Mouse (Mus musculus) bone marrow, adult 2 months (tissue): ENCODE results near the gene Chrdl1. TPM values are rescaled to one million over a fixed set of nuclear protein-coding genes. Genes with fewer than 3 reads are reported as not detected.

Source experiments
- H3K27ac ChIP-seq: fragments of 200-500 bp; 2 replicates; pipeline ENCODE4 v1.5.1; 2012; ENCODE audit warnings: low read depth, mild to moderate bottlenecking, control low read depth, inconsistent platforms, low read length; ENCODE audit not compliant: control insufficient read depth, poor library complexity, insufficient read depth
- H3K4me1 ChIP-seq: fragments of 200-500 bp; 2 replicates; pipeline ENCODE4 v1.6.1; 2011; ENCODE audit warnings: low read length; ENCODE audit not compliant: control insufficient read depth, insufficient read depth
- H3K4me3 ChIP-seq: fragments of 200-500 bp; replicated peaks from 2 replicates; pipeline ENCODE3; 2011; ENCODE audit warnings: mild to moderate bottlenecking, low read depth, low read length, control low read depth; ENCODE audit not compliant: control insufficient read depth
- CTCF ChIP-seq: fragments of 200-500 bp; IDR thresholded peaks from 2 replicates; pipeline ENCODE4 v1.5.1; 2011; ENCODE audit warnings: low read length, control low read depth; ENCODE audit not compliant: control insufficient read depth, insufficient read depth
- POLR2A ChIP-seq: fragments of 200-500 bp; IDR thresholded peaks from 2 replicates; pipeline ENCODE4 v1.6.1; 2011; ENCODE audit warnings: low read depth, mild to moderate bottlenecking, control low read depth, low read length, borderline replicate concordance; ENCODE audit not compliant: control insufficient read depth
- WGBS: fragments of 180-500 bp; shearing (Covaris S2); methylation state at CpG from one replicate; pipeline ENCODE4 v1.1.7; 2018; 5-methylcytosine and 5-hydroxymethylcytosine counted together
- polyA plus RNA-seq: library from polyadenylated mRNA; stranded (reverse); fragments of >200 nt; gene quantifications from 2 replicates; pipeline ENCODE4 v1.2.4, GENCODE M21; 2011; ENCODE audit warnings: low replicate concordance; ENCODE audit not compliant: missing spikeins, insufficient read depth, insufficient read length

The Chrdl1 gene
- polyA plus RNA-seq, 1 experiment, result 4.7 TPM

DNA sequence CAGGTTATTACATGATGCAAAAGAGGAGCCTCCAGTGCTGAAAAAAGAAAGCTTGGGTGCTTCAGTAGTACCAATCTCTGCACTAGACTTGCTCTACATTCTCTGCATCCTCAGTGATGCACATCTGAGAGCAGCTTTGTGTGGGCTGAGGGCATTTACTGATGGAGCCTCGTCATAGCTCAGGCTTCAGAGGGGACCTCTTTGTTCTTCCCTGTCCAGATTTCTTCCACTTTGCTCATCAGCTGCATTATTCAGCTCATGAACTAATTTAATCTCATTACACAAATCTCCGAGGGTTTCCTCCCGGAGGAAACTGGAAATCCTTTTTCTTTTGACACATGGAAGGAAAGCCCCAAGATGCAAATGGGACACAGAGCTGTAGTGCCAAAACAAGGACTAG lies 56.5 kb downstream of the Chrdl1 start:
- WGBS, result 62% methylated on average over 3 of the region's 3 CpGs
- Histone ChIP-seq H3K4me1 (no peaks in the 10 kb centered on the region), H3K27ac (no peak overlapping the region), H3K4me3 (no peak overlapping the region)
- TF ChIP-seq POLR2A (no peak), CTCF (no peak)

DNA sequence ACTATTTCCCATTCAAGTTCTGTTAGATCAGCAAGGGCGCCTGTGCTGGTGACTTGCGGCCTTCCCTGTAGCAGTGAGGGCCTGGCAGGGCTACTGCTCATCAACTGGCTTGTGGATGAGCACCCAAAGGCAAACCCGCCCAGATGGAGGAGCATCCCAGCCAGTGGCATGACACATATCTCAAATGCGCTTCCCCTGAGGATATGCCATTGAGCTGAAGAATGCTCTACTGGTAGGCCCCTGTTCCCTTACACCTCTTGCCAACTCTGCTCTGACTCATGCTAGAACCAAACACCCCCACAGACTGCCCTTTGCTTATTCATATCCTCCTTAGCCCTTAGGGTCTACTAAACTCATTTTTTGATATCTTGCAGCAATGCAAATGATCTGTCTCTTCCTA lies 57.4 kb downstream of the Chrdl1 start:
- WGBS, result 76% methylated on average over 4 of the region's 4 CpGs
- Histone ChIP-seq H3K27ac (no peak overlapping the region), H3K4me3 (no peak overlapping the region), H3K4me1 (no peaks in the 10 kb centered on the region)
- no peak for TF ChIP-seq CTCF
- no peak for TF ChIP-seq POLR2A

GRCm38 (mm10) chrX:143335846-143336245 lies 58.2 kb downstream of the Chrdl1 start:
- 76% methylated on average over 5 of the region's 5 CpGs for WGBS
- H3K27ac ChIP-seq, result no peak overlapping the region
- no peaks in the 10 kb centered on the region for H3K4me1 ChIP-seq
- TF ChIP-seq CTCF, result no peak
- H3K4me3 ChIP-seq, result no peak overlapping the region

DNA sequence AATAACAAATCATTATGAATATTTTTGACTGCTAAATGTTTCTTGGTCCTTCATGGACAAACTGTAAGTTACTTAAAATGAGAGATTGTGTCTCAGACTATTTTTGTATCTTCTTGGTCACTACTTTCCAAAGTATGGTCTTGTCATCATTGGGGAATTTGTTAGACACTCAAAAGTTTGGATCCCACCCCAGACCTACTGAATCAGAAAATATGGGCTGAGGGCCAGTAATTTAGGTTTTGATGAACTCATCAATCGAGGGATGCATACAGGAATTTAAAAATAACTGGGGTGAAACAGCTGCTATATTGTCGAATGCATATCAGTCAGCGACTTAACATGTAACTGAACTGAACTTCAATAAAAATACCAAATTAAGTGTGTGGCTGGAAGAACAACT lies 80.9 kb downstream of the Chrdl1 start:
- TF ChIP-seq CTCF (no peak), POLR2A (no peak)
- 71% methylated on average over 3 of the region's 3 CpGs for WGBS
- Histone ChIP-seq H3K4me1 (no peaks in the 10 kb centered on the region), H3K4me3 (no peak overlapping the region), H3K27ac (no peak overlapping the region)

GRCm38 (mm10) chrX:143294726-143295125 lies 99.3 kb downstream of the Chrdl1 start:
- Histone ChIP-seq H3K4me3 (no peak overlapping the region), H3K4me1 (no peaks in the 10 kb centered on the region), H3K27ac (no peak overlapping the region)
- TF ChIP-seq CTCF (no peak), POLR2A (no peak)
- 83% methylated on average over 2 of the region's 2 CpGs for WGBS

DNA sequence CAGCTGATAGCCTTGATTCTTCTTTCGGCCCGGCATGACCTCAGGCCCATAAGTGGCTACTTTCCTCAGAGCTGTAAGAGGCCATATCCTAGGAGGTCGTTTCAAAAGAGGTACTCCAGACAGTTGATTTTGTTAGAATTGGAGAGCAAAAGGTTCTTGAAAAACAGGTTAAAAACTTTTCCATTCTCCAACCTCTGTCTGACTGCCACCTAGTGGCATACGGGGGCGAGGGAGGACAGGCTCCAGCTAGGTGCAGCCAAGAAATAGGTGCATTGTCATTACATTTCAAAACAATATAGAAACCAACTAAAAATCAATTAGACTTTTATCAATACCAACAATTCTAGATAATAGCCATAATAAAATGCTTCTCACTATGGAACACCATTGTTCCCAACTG lies 118.9 kb downstream of the Chrdl1 start:
- WGBS, result 55% methylated on average over 5 of the region's 5 CpGs
- Histone ChIP-seq H3K4me1 (no peaks in the 10 kb centered on the region), H3K27ac (no peak overlapping the region), H3K4me3 (no peak overlapping the region)
- TF ChIP-seq POLR2A (no peak), CTCF (no peak)

GRCm38 (mm10) chrX:143250709-143251108 lies 143.4 kb downstream of the Chrdl1 start:
- Histone ChIP-seq H3K27ac (no peak overlapping the region), H3K4me3 (no peak overlapping the region), H3K4me1 (no peaks in the 10 kb centered on the region)
- TF ChIP-seq CTCF, result no peak
- no peak for TF ChIP-seq POLR2A

Other genes with a start within 250 kb of the Chrdl1 start
- gene Pak3, start 124.3 kb upstream of the Chrdl1 start, polyA plus RNA-seq, result 0.35 TPM in 1 of 2 replicates, not detected in the other